Mouse (Mus musculus): ENCODE data around the gene Upk3bl.
"Not testable (repeated sequence)": the region's sequence is repeated elsewhere in the genome, so short reads cannot be mapped to it uniquely, and the experiment has no call there.

Upk3bl gene

DNA sequence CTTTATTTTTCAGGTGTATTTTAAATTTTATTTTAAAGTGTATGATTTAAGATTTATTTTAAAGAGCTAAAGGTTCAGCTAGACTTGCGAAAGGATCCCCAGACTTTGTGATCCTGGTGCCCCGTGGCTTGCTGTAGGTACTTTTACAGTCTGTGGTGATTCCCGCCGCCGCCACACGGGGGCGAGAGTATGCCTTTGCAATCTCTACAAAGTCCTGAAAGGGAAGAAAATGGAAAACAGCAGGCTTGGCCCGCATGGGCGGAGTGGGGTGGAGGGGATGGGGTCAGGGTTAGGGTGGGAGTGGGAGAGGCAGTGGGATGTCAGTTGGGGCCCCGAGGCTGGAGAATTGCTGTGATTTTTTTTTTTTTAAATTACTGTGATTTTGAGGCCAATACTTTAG lies 8.3 kb upstream of the Upk3bl start:
- peak; percentile 76 to 86 for DNase-seq (ENCODE audit: low spot score in 2 of 2)

DNA sequence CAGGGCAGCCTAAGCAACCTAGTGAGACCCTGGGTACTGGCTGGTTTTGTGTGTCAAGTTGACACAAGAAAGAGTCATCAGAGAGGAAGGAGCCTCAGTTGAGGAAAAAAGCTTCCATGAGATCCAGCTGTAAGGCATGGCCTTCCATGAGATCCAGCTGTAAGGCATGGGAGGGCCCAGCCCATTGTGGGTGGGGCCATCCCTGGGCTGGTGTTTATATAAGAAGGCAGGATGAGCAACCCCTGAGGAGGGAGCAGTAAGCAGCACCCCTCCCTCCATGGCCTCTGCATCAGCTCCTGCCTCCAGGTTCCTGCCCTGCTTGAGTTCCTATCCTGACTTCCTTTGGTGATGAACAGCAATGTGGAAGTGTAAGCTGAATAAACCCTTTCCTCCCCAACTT lies 5.8 kb upstream of the Upk3bl start:
- not testable (repeated sequence) for DNase-seq (ENCODE audit: low spot score in 2 of 2)

DNA sequence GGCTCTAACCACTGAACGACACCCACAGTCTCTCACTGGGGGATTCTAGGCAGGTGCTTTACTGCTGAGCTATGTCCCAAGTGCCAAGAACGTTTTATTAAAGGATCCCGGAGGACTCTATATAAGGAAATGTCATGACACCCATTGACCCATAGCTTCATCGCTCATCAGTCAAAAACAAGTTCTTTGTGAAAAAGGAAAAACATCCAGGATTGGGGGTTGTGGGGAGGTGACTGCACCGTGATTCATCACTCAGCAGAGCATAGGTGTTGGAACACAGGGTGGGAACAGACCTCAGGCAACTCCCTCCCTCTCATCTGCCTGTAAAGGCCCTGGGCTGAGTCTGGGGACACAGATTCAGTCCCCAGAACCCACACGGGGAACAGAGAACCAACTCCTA lies 4.4 kb upstream of the Upk3bl start:
- no peak for DNase-seq (ENCODE audit: low spot score in 2 of 2)

DNA sequence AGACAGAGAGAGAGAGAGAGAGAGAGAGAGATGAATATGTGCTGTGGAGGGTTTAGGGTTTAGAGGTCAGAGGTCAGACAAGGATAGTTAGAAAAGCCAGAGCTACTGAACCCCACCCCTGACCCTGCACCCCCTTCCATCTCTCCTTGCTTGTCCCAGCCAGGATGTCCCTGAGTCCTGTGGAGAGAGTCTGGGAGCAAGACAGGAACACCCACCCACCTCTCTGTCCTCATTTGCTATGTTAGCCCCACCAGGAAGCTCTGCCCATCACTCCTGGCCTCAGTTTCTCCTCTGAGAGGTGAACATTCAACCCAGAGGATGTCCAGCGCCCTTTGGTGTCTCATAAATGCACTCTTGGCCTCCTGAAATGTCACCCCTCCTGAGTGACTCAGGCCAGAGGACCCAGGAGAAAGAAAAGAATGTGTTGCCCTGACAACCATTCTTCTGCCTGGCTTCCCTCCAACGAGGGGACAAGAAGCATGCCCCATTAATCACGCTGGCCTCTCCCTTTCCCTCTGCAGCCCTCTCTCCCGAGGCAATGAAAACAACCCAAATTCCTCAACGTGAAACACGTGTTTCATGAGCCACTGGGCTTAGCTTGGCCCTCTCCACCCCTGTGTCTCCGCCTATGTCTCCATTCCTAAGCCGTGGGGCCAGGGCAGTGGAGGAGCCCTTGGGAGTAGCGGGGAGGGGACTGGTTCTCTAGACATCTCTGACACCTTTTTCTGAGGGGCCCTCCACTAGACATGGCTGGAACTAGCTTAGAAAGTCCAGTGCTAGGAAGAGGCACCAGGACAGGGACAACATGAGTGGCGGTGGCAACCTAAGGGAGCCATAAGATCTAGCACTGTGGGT lies 2.8 kb upstream of the Upk3bl start:
- DNase-seq (ENCODE audit: low spot score in 2 of 2), result peak in 1 of 2 experiments; percentile 33

DNA sequence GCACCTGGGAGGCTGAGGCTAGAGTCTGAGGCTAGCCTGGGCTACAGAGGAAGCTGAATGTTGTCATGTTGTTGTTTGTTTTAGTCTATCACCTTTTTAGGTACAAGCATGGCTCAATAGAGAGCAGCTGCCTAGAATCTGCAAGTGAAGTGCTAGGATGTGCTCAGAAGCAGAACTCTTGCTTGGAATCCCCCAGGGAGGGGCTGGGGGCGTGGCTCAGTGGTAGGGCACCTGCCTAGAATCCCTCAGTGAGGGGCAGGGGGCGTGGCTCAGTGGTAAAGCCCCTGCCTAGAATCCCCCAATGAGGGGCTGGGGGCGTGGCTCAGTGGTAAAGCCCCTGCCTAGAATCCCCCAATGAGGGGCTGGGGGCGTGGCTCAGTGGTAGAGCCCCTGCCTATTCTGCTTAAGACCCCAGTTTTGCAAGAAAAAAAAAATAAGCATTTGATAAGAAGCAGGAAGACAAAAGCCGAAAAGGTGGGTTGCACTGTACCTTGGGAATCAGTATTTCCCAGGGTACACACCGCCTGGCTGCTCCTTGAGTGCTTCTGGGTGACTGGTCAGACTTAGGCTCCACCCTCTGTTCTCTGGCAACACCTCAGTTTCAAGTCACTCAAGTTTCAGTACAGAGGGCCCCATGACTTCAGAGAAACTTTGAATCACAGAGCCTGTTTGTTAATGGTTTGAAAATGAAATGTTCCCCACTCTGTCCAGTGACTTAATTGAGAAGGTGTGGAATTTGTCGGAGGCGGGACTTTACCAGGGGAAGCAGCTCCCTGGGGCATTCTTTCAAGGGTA lies 1.2 kb upstream of the Upk3bl start:
- no peak for DNase-seq (ENCODE audit: low spot score in 2 of 2)

DNA sequence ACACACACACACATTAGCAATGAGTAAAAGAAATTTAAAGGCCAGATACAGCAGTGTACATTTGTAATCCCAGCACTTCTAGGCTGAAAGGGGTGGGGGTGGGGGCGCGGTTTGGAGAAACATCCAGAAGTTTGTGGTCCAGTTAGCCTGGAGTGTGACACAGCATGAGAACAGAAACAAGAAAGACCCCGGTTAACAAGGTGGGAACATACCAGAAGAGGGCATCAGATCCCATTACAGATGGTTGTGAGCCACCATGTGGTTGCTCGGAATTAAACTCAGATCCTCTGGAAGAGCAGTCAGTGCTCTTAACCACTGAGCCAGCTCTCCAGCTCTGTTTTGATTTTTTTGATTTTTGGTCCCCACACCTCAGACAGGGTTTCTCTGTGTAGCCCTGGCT lies 1.8 kb downstream of the Upk3bl start:
- no peak for DNase-seq (ENCODE audit: low spot score in 2 of 2)

DNA sequence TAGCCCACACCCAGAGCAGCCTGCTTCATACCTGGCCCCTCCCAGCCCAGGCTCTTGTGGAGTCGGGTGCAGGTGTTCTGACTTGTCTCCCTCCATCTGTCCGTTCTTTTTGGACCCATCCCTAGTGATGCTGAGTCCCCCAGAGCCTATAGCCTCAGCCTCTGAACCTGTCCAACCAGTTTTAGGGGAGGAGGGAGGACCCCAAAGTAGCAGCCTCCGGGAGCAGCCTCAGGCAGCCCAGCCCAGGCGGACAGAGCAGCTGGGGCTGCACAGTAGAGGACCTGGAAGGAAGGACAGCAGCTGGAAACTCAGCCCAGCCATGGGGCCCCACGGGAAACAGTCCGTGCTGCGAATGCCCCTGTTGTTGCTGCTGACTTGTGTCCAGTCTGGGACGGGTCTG lies 2.8 kb downstream of the Upk3bl start:
- DNase-seq (ENCODE audit: low spot score in 2 of 2), result no peak

DNA sequence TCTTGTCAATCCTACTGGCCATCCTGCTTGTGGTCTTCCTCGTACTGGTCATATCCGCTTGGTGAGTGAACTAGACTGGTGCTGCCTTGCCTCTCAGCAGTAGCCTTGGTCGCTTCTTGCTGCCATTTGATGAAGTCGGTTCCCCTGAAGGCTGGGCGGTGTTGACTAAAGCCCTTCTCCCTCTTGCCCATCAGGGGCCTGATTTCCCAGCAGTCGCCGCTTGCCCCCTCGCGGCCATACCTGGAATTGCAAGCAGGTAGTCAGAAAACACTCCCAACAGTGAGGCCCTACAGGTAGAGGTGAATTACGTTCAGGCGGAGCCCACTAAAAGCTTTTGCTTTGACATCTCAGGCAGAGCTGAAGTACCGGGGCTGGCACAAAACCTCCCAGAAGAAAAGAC lies 7.3 kb downstream of the Upk3bl start:
- peak; percentile 63 to 66 for DNase-seq (ENCODE audit: low spot score in 2 of 2)

DNA sequence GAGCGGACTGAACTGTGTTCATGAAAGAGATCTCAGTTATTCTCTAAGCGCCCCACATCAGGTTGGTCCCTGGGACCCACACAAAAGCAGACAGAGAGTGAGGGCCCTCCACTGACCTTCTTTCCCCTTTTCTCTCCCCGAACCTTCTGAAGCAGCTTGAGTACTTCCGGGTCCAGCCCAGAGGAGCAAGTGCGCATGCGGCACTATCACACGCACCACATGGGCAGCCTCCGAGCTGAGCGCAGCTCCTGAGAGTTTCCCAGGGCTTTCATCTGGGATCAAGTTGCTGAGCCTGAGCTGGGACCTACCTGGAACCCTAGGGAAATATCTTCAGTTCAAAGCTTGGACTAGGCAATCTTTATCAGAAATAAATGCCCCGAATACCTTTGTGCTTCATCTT lies 9.6 kb downstream of the Upk3bl start:
- DNase-seq (ENCODE audit: low spot score in 2 of 2), result no peak

DNA sequence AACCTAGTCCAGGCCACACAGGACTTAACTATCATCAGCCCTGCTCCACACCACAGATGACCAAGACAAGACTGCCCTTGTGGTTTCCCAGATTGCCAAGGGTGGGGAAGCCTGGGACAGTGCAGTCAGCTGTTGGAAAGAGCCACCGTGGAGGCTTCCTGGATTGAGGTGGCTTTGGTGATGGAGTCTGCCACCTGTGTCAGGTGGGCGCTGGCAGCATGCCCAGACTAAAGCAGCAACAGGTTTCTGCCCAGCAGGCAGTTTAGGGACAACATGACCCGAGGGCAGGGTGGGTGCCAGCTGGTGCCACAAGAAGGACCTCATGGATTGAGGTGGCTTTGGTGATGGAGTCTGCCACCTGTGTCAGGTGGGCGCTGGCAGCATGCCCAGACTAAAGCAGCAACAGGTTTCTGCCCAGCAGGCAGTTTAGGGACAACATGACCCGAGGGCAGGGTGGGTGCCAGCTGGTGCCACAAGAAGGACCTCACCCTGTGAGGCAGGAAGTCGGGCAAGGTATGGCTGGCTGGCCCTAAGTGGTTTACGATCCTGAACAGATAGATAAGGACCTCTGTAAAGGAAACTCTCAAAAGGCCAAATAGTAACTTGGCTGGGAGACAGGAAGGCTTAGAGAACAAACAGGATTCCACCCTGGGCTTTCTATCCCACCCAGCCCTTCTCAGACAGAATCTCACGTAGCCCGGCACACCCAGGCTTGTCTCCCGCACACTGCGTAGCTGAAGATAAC lies 12.3 kb downstream of the Upk3bl start:
- not testable (repeated sequence) for DNase-seq (ENCODE audit: low spot score in 2 of 2)

DNA sequence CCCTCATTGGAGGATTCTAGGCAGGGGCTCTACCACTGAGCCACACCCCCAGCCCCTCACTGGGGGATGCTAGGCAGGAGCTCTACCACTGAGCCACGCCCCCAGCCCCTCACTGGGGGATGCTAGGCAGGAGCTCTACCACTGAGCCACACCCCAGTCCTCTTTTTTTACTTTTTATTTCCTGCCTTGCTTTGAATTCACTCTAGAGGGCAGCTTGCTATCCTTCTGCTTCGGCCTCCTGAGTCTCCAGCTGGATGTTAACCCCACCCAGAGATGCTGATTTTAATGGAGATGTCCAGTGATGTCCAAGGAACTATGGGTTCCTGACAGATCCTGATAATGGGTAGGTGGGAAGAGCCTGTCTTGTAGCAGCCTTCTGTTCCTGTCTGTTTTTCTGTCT lies 15.1 kb downstream of the Upk3bl start:
- no peak for DNase-seq (ENCODE audit: low spot score in 2 of 2)

DNA sequence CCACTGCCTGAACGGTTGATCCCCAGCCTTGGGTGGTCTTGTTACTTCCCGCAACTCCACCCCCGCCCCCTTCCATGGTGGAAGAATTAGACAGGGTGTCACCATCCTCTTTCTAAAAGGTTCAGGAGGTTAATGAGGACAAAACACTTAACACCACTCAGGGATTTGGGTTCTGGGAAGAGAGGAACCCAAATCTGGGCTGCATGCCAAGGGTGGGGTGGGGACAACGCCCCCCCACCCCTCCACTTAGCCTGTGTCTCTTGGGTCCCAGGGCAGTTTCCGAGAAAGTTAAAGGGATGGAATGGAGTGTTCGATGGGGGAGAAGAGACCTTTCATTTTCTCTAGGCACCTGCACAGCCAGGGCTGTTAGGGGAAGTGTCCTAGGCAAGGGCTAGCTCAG lies 18.8 kb downstream of the Upk3bl start:
- DNase-seq (ENCODE audit: low spot score in 2 of 2), result no peak

DNA sequence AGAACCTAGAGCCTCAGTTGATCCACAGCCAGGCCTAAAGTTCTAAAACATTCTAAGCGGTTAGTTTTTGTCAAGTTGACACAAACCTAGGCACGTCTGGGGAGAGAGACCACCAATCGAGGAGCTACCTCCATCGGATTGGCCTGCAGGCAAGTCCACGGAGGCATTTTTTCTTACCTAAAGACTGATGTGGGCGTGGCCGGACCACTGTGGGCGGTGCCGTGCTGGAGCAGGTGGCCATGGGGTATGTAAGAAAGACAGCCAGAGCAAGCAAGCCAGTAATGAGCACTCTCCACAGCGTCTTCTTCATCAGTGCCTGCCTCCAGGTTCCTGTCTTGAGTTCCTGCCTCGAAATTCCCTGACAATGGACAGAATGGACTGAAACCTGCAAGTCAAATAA lies 19.2 kb downstream of the Upk3bl start:
- DNase-seq (ENCODE audit: low spot score in 2 of 2), result no peak

DNA sequence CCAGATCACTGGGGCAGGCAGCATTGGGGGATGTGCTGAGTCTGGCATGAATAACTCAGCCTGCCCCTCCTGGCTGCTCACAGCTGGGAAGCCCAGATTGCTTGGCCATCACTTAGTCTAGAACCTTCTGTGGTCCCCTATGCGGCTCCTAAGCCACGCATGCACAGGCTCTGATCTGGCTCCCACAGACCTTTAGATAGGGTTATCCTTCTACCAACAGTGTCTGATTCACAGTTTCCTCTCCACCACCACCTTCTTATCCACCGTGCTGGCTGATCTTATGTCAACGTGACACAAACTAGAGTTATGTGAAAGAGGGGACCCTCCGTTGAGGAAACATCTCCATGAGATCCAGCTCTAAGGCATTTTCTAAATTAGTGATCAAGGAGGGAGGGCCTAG lies 20.8 kb downstream of the Upk3bl start:
- no peak for DNase-seq (ENCODE audit: low spot score in 2 of 2)

DNA sequence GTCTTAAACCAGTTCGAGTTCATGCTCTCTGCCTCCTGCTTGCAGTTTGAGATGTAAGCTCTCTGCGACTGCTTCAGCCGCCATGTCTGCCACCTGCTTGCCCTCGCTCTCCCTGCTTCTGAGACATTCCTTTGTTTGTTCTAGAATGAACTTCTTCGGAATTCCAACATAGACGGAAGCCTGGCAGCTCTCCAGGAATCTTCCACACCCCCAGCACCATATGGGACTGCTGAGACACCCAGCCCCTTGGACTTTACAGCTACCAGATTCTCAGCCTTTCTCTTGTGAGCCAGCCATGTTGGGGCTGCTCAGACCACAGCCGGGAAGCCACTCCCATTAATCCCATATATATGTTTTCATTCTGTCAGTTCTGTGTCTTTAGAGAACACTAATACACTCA lies 22.0 kb downstream of the Upk3bl start:
- DNase-seq (ENCODE audit: low spot score in 2 of 2), result peak in 1 of 2 experiments; percentile 30

DNA sequence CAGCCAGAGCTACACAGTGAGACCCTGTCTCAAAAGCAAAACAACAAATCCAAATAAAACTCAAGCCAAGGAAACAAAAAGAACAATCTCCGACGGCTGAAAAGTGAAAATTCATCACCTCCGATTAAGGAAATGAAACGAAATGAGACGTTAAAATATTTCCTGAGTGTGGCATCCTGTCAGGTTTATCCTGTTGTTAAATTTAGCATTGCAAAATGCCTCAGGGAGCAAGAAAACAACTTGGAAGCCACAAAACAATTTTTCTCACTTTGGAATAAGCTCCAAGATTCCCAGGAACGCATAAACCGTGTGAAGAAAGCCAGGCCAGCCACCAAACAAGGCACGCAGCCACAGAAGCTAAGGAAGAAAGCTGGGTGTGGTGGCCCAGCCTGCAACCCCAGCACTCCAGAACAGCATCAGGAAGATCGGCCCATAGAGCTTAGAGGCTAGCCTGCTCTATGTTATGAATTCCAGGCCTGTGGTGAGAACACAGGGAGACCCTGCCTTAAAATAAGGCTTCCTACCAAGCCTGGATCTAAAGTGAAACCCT lies 22.8 kb downstream of the Upk3bl start:
- DNase-seq (ENCODE audit: low spot score in 2 of 2), result no peak

DNA sequence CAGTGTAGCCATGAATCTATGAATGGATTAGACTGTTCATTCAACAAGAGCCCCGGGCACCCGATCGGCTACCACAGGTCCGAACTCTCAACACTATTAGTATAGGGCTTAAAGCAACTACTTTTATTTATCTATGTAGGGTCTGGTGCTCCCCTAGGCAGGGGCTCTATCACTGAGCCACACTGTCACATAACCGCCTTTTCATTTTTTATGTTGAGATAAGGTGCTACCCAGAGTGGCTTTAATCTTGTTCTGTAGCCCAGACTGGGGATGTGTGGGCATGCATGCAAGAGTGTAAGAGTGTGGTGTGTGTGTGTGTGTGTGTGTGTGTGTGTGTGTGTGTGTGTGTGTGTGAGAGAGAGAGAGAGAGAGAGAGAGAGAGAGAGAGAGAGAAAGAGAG lies 23.8 kb downstream of the Upk3bl start:
- DNase-seq (ENCODE audit: low spot score in 2 of 2), result no peak

DNA sequence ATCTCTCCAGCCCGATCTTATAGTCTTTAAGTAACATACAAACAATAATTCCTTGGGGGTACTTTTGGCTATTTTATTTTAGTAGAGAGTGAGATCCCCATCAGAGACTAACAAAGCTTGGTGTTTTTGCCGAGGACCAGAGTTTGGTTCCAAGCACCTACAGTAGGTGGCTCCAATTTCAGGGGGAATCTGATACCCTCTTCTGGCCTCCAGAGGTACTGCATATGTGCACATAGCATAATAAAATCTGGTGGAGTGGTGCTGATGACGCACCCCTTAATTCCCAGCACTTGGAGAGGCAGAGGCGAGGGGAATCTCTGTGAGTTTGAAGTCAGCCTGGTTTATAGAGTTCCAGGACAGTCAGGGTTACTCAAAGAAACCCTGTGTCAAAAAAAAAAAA lies 28.1 kb downstream of the Upk3bl start:
- DNase-seq (ENCODE audit: low spot score in 2 of 2), result no peak

DNA sequence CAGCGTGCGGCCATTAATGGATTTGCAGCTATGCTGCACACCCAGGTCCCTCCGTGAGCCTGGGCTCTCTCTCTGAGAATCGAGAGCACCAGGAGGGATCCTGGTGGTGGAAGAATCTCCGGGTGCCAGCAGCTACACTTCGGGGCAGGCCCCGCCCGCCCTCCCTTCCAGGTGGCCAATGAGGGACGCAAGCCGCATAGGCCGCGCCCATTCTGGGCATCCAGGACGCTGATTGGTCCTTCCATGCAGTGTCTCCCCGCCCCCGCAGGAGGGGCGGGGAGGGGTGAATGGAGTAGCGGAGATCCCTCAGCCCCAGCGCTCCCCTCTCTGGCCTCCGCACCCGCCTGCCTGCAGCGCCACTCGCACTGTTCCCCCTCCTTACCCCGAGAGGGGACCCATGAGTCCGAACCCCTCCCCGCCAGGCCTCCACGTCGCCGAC lies 29.4 kb downstream of the Upk3bl start, which contains the start of gene Rasa4:
Gene Rasa4, plus strand, starts transcription at position 248 of the 439 bp plus-strand sequence.
- DNase-seq (ENCODE audit: low spot score in 2 of 2), result peak; percentile 83 to 93

DNA sequence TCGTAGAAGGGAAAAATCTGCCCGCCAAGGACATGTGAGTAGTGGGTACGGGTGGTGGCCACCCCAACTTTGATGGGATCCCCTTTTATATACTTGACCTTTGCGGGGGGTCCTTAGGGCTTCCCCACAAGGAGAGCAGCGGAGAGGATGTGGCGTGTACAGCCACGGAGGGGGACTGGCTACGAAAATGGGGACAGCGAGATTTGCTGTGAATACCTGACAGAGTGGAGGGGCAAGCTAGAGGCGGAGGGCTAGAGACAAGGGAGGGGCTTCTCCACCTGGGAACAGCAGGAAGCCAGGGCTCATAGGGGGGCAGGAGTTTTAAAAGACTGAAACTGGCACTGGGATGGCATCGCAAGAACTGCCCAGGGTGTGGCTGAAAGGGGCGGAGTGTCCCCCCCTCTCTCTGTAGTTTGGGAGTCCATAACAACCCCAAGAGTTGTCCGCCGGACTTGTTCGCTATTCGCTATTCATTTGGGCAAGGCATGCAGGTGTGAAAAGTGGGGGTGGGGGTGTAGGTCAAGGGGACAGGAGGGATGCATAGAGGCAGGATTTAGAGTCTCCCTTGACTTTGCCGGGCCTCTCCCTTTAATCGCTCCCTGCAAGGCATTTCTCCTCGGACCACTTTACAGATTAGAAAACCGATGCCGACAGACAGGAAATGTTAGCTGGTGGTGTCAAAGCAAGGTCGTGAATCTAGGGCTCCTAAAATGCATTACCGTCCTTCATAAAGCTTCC lies 30.0 kb downstream of the Upk3bl start:
- DNase-seq (ENCODE audit: low spot score in 2 of 2), result no peak
